Mouse (Mus musculus) embryonic facial prominence, embryonic 15.5 days (tissue): ENCODE results near the gene Ahsa1. TPM values are rescaled to one million over a fixed set of nuclear protein-coding genes. Genes with fewer than 3 reads are reported as not detected.

Experiments
- ATAC-seq: fragments of 200-750 bp; cut with Nextera tagmentation; 2 replicates; pipeline ENCODE4 v1.8.0; 2017; ENCODE audit warnings: low read depth, moderate TSS enrichment; ENCODE audit not compliant: insufficient number of reproducible peaks, low FRiP score, low TSS enrichment
- H3K27ac ChIP-seq: fragments of 300-500 bp; sonication (generic); replicated peaks from 2 replicates; pipeline ENCODE4 v1.5.1; 2015; ENCODE audit warnings: mild to moderate bottlenecking, inconsistent platforms
- H3K27me3 ChIP-seq: fragments of 300-500 bp; sonication (generic); 2 replicates; pipeline ENCODE4 v1.6.1; 2015; ENCODE audit warnings: inconsistent platforms
- H3K36me3 ChIP-seq: fragments of 300-500 bp; sonication (generic); 2 replicates; pipeline ENCODE4 v1.6.1; 2015; ENCODE audit warnings: mild to moderate bottlenecking, inconsistent platforms
- H3K4me1 ChIP-seq: fragments of 300-500 bp; sonication (generic); 2 replicates; pipeline ENCODE4 v1.6.1; 2015; ENCODE audit warnings: inconsistent platforms
- H3K4me2 ChIP-seq: fragments of 300-500 bp; sonication (generic); replicated peaks from 2 replicates; pipeline ENCODE4 v1.6.1; 2015; ENCODE audit warnings: mild to moderate bottlenecking, inconsistent platforms
- H3K4me3 ChIP-seq: fragments of 300-500 bp; sonication (generic); replicated peaks from 2 replicates; pipeline ENCODE4 v1.5.1; 2015; ENCODE audit warnings: mild to moderate bottlenecking, inconsistent platforms
- H3K9ac ChIP-seq: fragments of 300-500 bp; sonication (generic); 2 replicates; pipeline ENCODE4 v1.6.1; 2015; ENCODE audit warnings: inconsistent platforms
- H3K9me3 ChIP-seq: fragments of 300-500 bp; sonication (generic); replicated peaks from 2 replicates; pipeline ENCODE4 v1.6.1; 2016; ENCODE audit warnings: inconsistent platforms
- WGBS: fragments of 180-500 bp; shearing (Covaris S2); methylation state at CpG from one replicate; pipeline ENCODE4 v1.1.7; 2015; 5-methylcytosine and 5-hydroxymethylcytosine counted together
- polyA plus RNA-seq: library from polyadenylated mRNA; unstranded; fragments of >200 nt; fragmentation: Nextera tagmentation; extraction: Ambion mirVana; gene quantifications from 2 replicates; pipeline ENCODE4 v1.2.1, GENCODE M21; 2015

The Ahsa1 gene
- 220 and 223 TPM in 2 replicates for polyA plus RNA-seq

DNA sequence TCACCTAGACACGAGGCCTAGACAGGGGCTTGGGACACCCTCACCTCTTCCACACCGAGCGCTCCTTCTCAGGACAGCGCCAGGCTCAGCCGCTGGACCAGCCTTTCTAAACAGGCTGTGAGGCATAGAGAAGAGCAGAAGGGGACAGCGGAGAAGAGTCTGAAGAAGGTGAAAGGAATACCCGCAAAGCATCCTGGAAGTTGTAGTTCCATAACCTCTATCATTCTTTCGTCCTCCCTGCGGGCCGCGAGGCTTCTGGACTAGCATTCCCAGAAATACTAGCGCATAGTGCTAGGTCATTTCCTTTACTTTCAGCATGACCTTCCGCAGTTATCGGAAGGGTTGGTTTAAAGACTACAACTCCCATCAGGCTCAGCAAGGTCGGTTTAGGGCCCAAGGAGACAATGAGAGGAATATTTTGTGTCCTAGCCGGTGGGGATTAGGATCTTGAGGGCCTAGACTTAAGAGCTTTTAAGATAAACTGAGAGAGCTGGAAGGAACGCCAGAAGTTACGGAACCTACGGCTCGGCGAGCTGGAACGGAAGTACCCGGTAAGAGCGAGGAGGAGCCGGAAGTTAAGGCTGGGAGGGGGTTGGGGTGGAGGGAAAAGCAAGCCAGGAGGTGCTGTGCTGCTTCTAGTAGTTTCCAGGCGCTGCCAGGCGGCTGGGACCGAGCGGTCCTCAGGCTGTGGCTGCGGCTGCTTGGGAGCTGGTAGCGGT, at the start of gene Ahsa1, which contains the start of gene Vipas39:
Ahsa1 (plus strand) TSS at position 372 of the 719 bp plus-strand sequence.
Vipas39 (minus strand) TSS at position 149 of the 719 bp plus-strand sequence.
- Histone ChIP-seq H3K4me1 (peaks cover 14% of the 10 kb centered on the region), H3K9ac (peak within 1 kb of the TSS; percentile 84), H3K4me3 (peak within 1 kb of the TSS; percentile 80), H3K4me2 (peak within 1 kb of the TSS; percentile 82), H3K36me3 (peaks cover 49% of the 10 kb centered on the region), H3K27me3 (no peaks in the 10 kb centered on the region), H3K27ac (peak within 1 kb of the TSS; percentile 91), H3K9me3 (no peaks in the 10 kb centered on the region)
- ATAC-seq: peak; percentile 97
- WGBS: 0% methylated on average over 31 of the region's 31 CpGs

DNA sequence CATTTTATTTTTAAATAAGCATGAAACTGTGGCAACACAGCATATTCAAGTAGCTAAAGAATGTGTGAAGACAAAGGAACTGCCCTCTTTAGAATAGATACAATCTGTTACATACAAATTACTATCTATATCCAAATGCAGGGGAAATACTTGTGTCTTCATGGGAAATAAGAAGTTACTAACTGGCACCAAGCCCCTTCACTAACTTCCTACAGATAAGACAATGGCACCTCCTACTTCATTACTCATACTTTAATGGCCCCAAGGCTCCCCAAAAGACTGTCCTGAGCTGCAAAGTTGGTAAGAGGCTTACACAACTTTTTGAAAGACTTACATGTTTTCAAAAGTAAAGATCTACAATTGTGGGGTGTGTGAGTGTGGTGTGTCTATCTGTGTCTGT, 48.7 kb upstream of the Ahsa1 start:
- no peak for ATAC-seq
- Histone ChIP-seq H3K36me3 (no peaks in the 10 kb centered on the region), H3K9ac (no peak overlapping the region), H3K9me3 (no peaks in the 10 kb centered on the region), H3K4me1 (no peaks in the 10 kb centered on the region), H3K27ac (no peak overlapping the region), H3K4me3 (no peak overlapping the region), H3K4me2 (no peak overlapping the region), H3K27me3 (no peaks in the 10 kb centered on the region)

DNA sequence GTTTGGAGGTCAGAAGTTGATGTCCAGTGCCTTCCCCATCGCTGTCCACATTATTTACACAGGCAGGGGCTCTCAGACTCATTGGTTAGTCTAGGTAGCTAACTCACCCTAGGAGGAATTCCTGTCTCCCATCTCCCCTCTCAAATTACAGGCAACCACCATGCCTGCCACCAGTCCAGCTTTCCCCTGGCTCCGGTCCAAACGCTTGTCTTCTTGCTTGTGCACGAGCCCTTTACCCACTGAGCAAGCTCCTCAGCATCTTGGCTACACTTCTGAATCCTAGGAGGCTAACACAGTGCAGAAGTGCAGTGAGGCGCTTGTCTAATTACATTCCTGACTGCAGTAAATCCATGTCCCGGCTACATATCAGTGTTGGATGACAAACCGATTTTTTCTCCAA, 46.9 kb upstream of the Ahsa1 start:
- Histone ChIP-seq H3K9ac (no peak overlapping the region), H3K9me3 (no peaks in the 10 kb centered on the region), H3K4me2 (no peak overlapping the region), H3K4me3 (no peak overlapping the region), H3K27ac (no peak overlapping the region), H3K36me3 (no peaks in the 10 kb centered on the region), H3K4me1 (no peaks in the 10 kb centered on the region), H3K27me3 (no peaks in the 10 kb centered on the region)
- WGBS: 56% methylated on average over 7 of the region's 7 CpGs
- no peak for ATAC-seq

DNA sequence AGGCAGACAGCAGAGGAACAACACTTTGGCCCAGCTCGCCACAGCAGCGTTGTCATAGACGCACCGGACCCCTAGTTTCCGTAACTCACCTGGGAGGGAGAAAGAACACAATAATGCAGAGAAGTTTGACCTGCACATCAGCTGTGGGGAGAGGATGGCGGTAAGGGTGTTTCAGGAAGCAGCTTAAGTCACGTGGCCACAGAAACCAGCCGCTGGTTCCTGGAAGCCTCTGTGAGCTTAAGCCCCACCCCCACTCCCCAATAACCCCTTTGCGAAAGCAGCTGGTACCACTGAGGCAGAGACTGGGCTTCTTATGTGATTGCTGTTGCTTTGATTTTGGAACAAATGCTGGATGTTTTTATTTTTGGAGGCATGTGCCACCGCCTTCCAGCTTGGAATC, 41.3 kb upstream of the Ahsa1 start:
- no peak overlapping the region for H3K27ac ChIP-seq
- no peaks in the 10 kb centered on the region for H3K9me3 ChIP-seq
- WGBS: 60% methylated on average over 10 of the region's 10 CpGs
- ATAC-seq: no peak
- H3K9ac ChIP-seq: no peak overlapping the region
- no peak overlapping the region for H3K4me2 ChIP-seq
- no peaks in the 10 kb centered on the region for H3K27me3 ChIP-seq
- no peaks in the 10 kb centered on the region for H3K4me1 ChIP-seq
- H3K36me3 ChIP-seq: no peaks in the 10 kb centered on the region
- no peak overlapping the region for H3K4me3 ChIP-seq

DNA sequence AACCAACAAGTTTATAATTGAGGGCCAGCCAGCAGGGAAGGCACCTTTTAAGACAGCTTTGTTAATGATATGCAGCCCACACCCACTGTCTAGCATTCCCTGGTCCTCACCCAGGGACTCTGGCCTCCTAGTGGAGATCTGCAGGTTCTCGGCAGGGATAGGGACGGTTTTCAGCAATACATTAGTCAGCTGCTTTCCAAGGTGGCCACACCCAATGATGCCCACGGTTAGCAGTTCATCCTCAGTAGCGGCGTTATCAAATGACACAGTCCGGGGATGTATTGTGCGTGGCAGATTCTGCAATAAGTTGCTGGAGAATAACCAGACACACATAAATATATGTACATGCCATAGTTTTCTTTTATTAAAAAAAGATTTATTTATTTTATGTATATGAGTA, 39.5 kb upstream of the Ahsa1 start:
- Histone ChIP-seq H3K36me3 (no peaks in the 10 kb centered on the region), H3K4me3 (no peak overlapping the region), H3K9me3 (no peaks in the 10 kb centered on the region), H3K4me2 (no peak overlapping the region), H3K9ac (no peak overlapping the region), H3K4me1 (no peaks in the 10 kb centered on the region), H3K27ac (no peak overlapping the region), H3K27me3 (no peaks in the 10 kb centered on the region)
- no peak for ATAC-seq
- 72% methylated on average over 7 of the region's 7 CpGs for WGBS

DNA sequence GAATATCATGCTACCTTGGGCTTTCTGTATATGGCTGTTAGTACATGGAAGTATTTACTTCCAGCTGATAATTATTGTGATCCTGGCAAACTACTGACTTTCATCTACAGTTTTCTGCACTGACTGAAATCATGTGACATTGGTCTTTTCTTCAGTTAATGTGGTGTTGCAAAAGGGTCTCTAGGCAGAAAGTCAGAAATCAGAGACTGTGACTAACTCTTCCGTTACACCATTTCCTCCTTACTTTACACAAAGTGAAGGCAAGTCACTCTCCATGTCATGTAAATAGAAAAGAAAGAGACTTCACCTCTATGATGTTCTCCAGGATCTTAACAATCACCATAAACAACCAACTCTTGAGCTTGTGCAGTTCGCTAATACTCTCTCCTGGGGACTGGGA, 36.6 kb upstream of the Ahsa1 start:
- H3K4me2 ChIP-seq: no peak overlapping the region
- no peak overlapping the region for H3K4me3 ChIP-seq
- 85% methylated on average over 2 of the region's 2 CpGs for WGBS
- H3K36me3 ChIP-seq: no peaks in the 10 kb centered on the region
- no peak for ATAC-seq
- H3K27ac ChIP-seq: no peak overlapping the region
- no peaks in the 10 kb centered on the region for H3K9me3 ChIP-seq
- no peak overlapping the region for H3K9ac ChIP-seq
- no peaks in the 10 kb centered on the region for H3K4me1 ChIP-seq
- H3K27me3 ChIP-seq: no peaks in the 10 kb centered on the region

DNA sequence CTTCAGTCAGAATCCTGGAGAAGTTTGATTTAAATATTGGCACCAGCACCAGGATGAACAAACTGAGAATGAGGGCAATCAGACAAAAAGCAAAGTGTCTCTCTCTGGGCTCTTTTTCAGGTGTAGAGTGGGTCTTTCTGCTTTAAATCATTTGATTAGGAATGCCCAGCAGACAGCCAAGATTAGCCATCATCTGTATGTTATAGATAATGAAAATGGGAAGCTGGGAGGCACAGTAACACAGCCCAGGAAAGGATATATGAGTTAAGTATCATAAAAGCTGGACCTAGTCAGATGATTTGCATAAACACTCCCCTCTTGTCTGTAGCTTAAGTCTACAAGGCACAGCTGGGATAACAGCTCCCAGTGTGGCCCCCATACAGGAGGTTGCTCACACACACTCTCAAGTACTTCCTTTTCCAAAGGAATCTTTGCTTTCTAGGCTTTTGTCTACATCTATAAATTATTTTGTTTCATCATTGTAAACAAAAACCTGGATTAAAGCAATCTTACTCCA, 35.8 kb upstream of the Ahsa1 start:
- Histone ChIP-seq H3K4me3 (no peak overlapping the region), H3K4me1 (no peaks in the 10 kb centered on the region)

DNA sequence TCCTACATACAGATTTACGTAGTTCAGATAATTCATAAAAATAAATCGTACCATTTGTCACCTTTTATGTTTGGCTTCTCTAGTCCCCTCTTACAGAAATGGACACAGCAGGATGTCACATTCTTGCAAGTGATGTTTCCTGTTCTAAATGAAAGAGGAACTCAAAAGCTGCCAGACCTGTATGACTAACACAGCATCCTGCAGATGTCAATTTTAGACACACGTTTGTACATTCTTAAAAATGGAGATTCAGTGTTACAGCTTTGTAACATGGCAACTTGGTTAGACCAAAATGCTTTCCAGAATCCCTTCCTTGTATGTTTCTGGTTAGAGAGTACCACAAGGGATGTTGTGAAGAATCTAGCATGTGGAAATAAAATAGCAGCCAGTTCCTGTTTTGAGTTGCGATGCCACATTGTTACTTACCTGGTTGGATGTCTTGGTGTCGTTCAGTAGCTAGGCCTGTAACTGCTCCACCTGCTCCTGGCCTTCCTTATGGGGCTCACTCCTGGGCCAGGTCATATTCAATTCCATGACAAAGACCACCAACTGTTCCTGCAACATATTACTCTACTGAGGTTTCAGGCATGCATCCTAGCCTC, 29.3 kb upstream of the Ahsa1 start:
- Histone ChIP-seq H3K4me3 (no peak overlapping the region), H3K9me3 (no peaks in the 10 kb centered on the region), H3K36me3 (peaks cover 36% of the 10 kb centered on the region), H3K4me1 (no peaks in the 10 kb centered on the region), H3K27me3 (no peaks in the 10 kb centered on the region), H3K27ac (no peak overlapping the region), H3K4me2 (no peak overlapping the region), H3K9ac (no peak overlapping the region)
- no peak for ATAC-seq
- 78% methylated on average over 5 of the region's 5 CpGs for WGBS

More for the DNA sequence above, 35.8 kb upstream of the Ahsa1 start:
- H3K4me2 ChIP-seq: no peak overlapping the region
- H3K27ac ChIP-seq: no peak overlapping the region
- no peaks in the 10 kb centered on the region for H3K27me3 ChIP-seq
- no peaks in the 10 kb centered on the region for H3K36me3 ChIP-seq
- ATAC-seq: no peak
- no peak overlapping the region for H3K9ac ChIP-seq
- H3K9me3 ChIP-seq: no peaks in the 10 kb centered on the region

DNA sequence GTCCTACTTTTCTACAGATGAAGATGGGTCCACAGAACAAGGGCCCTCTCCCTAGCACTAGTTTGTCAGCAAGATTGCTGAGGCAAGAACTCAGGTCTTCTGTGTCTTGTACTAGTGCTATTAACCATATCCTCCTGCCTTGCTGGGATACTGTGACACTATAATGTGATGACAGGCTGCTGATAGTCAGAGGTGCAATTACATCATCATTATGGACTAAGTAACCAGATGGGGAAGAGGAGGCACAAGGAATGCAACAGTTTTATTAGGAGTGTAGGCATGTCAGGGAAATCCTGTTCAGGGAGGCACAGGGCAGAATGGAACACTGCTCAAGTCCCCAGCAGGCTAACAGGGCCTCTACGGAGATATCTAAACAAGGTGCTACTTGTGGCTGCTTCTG, 27.6 kb upstream of the Ahsa1 start, which contains the start of gene Noxred1:
Noxred1 (minus strand) TSS at position 101 of the 400 bp plus-strand sequence.
- Histone ChIP-seq H3K4me1 (no peaks in the 10 kb centered on the region), H3K9me3 (no peaks in the 10 kb centered on the region), H3K27ac (no peak within 1 kb of the TSS), H3K36me3 (peaks cover 44% of the 10 kb centered on the region), H3K27me3 (no peaks in the 10 kb centered on the region), H3K9ac (no peak within 1 kb of the TSS), H3K4me3 (no peak within 1 kb of the TSS), H3K4me2 (no peak within 1 kb of the TSS)
- no peak for ATAC-seq
- 92% methylated on average over 1 of the region's 1 CpGs for WGBS

DNA sequence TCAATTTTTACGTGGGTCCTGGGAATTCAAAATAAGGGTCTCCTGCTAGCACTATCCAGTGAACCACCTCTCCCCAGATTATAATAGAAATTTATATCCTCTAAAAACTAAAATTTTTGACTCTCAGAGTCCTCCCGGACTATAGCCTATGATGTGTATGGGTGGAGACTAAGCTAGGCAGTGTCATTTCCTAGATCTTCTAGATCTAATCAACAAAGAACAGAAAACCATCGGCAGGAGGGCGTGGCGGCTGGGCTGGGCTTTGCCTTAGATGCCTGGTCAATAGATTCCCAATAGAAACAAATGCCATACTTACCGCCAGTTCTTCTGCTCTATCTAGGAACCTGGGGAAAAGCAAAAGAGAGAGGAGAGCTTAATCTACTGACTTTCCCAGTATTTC, 16.1 kb upstream of the Ahsa1 start:
- 88% methylated on average over 6 of the region's 6 CpGs for WGBS
- Histone ChIP-seq H3K4me2 (no peak overlapping the region), H3K4me3 (no peak overlapping the region), H3K9ac (no peak overlapping the region), H3K4me1 (no peaks in the 10 kb centered on the region), H3K9me3 (no peaks in the 10 kb centered on the region), H3K27me3 (no peaks in the 10 kb centered on the region), H3K36me3 (peaks cover 84% of the 10 kb centered on the region), H3K27ac (no peak overlapping the region)
- ATAC-seq: no peak

DNA sequence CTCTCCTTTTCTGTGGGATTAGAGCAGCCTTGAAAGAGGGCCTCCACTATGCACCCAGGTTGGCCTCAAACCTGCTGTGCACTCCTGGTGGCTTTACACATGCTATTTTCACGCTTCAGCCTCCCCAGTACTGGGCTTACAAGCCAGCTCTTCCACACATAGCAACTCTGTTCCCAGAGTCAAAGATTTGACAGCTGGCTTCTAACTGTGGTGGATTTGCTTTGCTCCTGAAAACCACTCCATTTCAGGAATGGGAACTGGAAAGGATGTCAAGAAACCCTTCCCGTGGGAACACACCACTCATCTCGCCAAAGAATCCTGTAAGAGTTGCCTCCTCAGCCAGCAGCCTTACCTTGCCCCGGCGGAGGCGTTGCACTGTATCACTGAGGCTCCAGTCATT, 12.4 kb upstream of the Ahsa1 start:
- Histone ChIP-seq H3K9ac (no peak overlapping the region), H3K27ac (no peak overlapping the region), H3K36me3 (peaks cover 89% of the 10 kb centered on the region), H3K4me2 (no peak overlapping the region), H3K27me3 (no peaks in the 10 kb centered on the region), H3K9me3 (no peaks in the 10 kb centered on the region), H3K4me3 (no peak overlapping the region), H3K4me1 (no peaks in the 10 kb centered on the region)
- ATAC-seq: no peak
- WGBS: 92% methylated on average over 6 of the region's 6 CpGs
